Mouse (Mus musculus) stomach, postnatal 0 days (tissue): ENCODE measurements around the gene Olfr1415. TPM values are rescaled to one million over a fixed set of nuclear protein-coding genes. Genes with fewer than 3 reads are reported as not detected.

Source experiments
- ATAC-seq: fragments of 200-750 bp; cut with Nextera tagmentation; 2 replicates; pipeline ENCODE4 v1.8.0; 2017; ENCODE audit not compliant: low FRiP score, low TSS enrichment
- DNase-seq: peaks from one replicate; pipeline ENCODE4 v3.0.0-alpha.2; 2016; ENCODE audit warnings: low spot score
- H3K27ac ChIP-seq: fragments of 300-500 bp; sonication (generic); replicated peaks from 2 replicates; pipeline ENCODE4 v1.5.1; 2014; ENCODE audit warnings: mild to moderate bottlenecking, control low read depth
- H3K27me3 ChIP-seq: fragments of 300-500 bp; sonication (generic); 2 replicates; pipeline ENCODE4 v1.6.1; 2014; ENCODE audit warnings: low read length; ENCODE audit not compliant: control insufficient read depth, insufficient read depth
- H3K36me3 ChIP-seq: fragments of 300-500 bp; sonication (generic); 2 replicates; pipeline ENCODE4 v1.6.1; 2014; ENCODE audit warnings: low read length, mixed read lengths; ENCODE audit not compliant: control insufficient read depth, insufficient read depth
- H3K4me1 ChIP-seq: fragments of 300-500 bp; sonication (generic); replicated peaks from 2 replicates; pipeline ENCODE4 v1.6.1; 2014; ENCODE audit warnings: antibody characterized with exemption; ENCODE audit not compliant: control insufficient read depth, insufficient read depth
- H3K4me2 ChIP-seq: fragments of 300-500 bp; sonication (generic); replicated peaks from 2 replicates; pipeline ENCODE4 v1.6.1; 2014; ENCODE audit warnings: low read depth, mild to moderate bottlenecking, control low read depth, moderate library complexity
- H3K4me3 ChIP-seq: fragments of 300-500 bp; sonication (generic); 2 replicates; pipeline ENCODE4 v1.5.1; 2014; ENCODE audit warnings: low read depth, low read length, control low read depth
- H3K9ac ChIP-seq: fragments of 300-500 bp; sonication (generic); 2 replicates; pipeline ENCODE4 v1.6.1; 2014; ENCODE audit warnings: mild to moderate bottlenecking, low read length, control low read depth, mixed read lengths
- H3K9me3 ChIP-seq: fragments of 300-500 bp; sonication (generic); 2 replicates; pipeline ENCODE4 v1.6.1; 2016; ENCODE audit warnings: low read length; ENCODE audit not compliant: control insufficient read depth
- CTCF ChIP-seq: IDR thresholded peaks from 2 replicates; pipeline ENCODE4 v1.5.1; 2016; ENCODE audit warnings: antibody characterized with exemption, low read depth, mild to moderate bottlenecking, moderate library complexity
- EP300 ChIP-seq: optimal IDR thresholded peaks from 2 replicates; pipeline ENCODE3; 2016; ENCODE audit warnings: antibody characterized with exemption
- WGBS: fragments of 180-500 bp; shearing (Covaris S2); extraction: QIAGEN DNeasy Blood & Tissue Kit; methylation state at CpG from one replicate; pipeline ENCODE4 v1.1.7; 2014; 5-methylcytosine and 5-hydroxymethylcytosine counted together
- polyA plus RNA-seq: library from polyadenylated mRNA; unstranded; fragments of >200 nt; fragmentation: Nextera tagmentation; extraction: Ambion mirVana; gene quantifications from 2 replicates; pipeline ENCODE4 v1.2.1, GENCODE M21; 2015

The Olfr1415 gene
- polyA plus RNA-seq, 1 experiment from 2014 or later: not detected

DNA sequence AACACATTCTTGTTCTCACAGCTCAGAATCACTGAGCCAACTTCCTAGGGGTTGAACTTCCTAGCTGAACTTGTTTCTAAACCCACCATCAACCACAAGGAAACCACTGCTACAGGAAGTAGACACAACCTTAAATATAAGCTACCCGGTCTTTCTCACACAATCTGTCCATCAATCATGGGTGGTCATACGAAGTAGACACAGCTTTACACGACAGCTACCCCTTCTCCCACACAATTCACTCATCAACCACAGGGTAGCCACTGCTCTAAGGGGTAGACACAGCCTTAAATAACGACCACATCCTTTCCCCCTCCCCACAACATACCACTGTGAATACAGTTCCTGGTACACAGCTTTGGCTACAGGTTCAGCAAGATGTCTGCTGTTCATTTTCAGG is 27.0 kb downstream of the Olfr1415 start:
- no peak for DNase-seq
- H3K27ac ChIP-seq: no peak overlapping the region
- no peaks in the 10 kb centered on the region for H3K9me3 ChIP-seq
- H3K36me3 ChIP-seq: peaks cover 28% of the 10 kb centered on the region
- WGBS: 82% methylated on average over 4 of the region's 4 CpGs
- H3K4me3 ChIP-seq: no peak overlapping the region
- no peaks in the 10 kb centered on the region for H3K4me1 ChIP-seq
- no peak for TF ChIP-seq EP300
- no peak for TF ChIP-seq CTCF
- no peak overlapping the region for H3K9ac ChIP-seq
- H3K4me2 ChIP-seq: no peak overlapping the region
- H3K27me3 ChIP-seq: no peaks in the 10 kb centered on the region
- no peak for ATAC-seq

GRCm38 (mm10) chr1:92458416-92458815 is 37.5 kb downstream of the Olfr1415 start:
- Histone ChIP-seq H3K27ac (no peak overlapping the region), H3K4me2 (no peak overlapping the region)
- no peak for ATAC-seq

DNA sequence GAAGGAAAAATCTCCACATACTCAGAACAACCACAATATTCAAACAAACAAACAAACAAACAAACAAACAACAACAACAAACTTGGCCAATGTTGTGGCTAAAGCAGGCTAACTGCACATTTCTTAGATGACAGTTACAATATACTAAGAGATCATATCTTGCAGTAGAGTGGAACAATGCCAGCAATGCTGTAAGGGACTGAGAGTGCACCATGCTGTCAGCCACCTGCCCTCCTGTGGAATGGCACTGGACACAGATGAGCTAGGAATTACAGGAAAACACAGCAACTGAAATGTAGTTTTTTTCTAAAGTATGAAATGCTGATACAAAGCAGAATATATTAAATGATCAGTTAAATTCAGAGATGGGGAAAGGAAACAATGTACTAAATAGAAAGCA is 38.1 kb downstream of the Olfr1415 start:
- TF ChIP-seq CTCF: no peak
- TF ChIP-seq EP300: no peak
- peaks cover 46% of the 10 kb centered on the region for H3K36me3 ChIP-seq

More at GRCm38 (mm10) chr1:92458416-92458815, 37.5 kb downstream of the Olfr1415 start:
- Histone ChIP-seq H3K36me3 (peaks cover 48% of the 10 kb centered on the region), H3K9ac (no peak overlapping the region), H3K4me1 (no peaks in the 10 kb centered on the region), H3K4me3 (no peak overlapping the region), H3K27me3 (no peaks in the 10 kb centered on the region), H3K9me3 (no peaks in the 10 kb centered on the region)
- TF ChIP-seq EP300 (no peak), CTCF (no peak)
- no peak for DNase-seq
- WGBS: 91% methylated on average over 6 of the region's 6 CpGs

DNA sequence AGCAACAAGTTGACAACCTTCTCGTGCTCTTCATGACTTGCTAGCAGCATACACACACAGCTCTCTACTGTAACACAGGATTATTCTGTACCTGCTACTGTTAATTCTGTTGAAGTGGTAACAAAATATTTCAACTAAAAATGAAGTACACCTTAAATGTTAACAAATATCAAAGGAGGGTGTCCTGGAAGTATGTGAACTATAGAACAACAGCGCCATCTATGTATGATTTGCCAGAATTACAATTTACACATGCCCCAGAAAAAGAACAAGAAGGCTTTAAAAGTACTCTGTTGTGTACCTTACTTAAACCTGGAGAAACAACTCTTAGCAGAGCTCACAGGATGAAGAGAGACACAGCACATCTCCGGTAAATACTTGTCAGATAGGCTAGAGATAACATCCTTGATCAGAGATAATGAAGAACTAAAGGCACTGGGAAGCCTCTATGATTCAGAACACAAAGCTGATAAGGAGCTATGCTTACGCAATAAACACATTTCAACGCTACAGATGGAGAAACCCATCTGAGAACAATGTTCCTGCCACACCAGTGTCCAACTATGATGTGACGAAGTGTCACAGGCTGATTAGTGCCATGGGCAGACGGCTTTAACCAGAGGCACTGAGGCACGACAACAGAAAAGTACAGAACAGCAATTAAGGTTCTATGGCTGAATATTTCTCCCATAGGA is 42.0 kb downstream of the Olfr1415 start:
- Histone ChIP-seq H3K4me3 (no peak overlapping the region), H3K36me3 (peaks cover 44% of the 10 kb centered on the region), H3K9me3 (no peaks in the 10 kb centered on the region), H3K9ac (no peak overlapping the region), H3K27me3 (no peaks in the 10 kb centered on the region), H3K4me2 (no peak overlapping the region), H3K4me1 (no peaks in the 10 kb centered on the region), H3K27ac (no peak overlapping the region)
- TF ChIP-seq EP300 (no peak), CTCF (peak; percentile 80)
- 67% methylated on average over 8 of the region's 8 CpGs for WGBS
- DNase-seq: no peak
- ATAC-seq: no peak

More for the DNA sequence above, 38.1 kb downstream of the Olfr1415 start:
- Histone ChIP-seq H3K9ac (no peak overlapping the region), H3K4me3 (no peak overlapping the region), H3K9me3 (no peaks in the 10 kb centered on the region), H3K4me2 (no peak overlapping the region), H3K27me3 (no peaks in the 10 kb centered on the region), H3K4me1 (no peaks in the 10 kb centered on the region), H3K27ac (no peak overlapping the region)
- DNase-seq: no peak
- ATAC-seq: no peak

DNA sequence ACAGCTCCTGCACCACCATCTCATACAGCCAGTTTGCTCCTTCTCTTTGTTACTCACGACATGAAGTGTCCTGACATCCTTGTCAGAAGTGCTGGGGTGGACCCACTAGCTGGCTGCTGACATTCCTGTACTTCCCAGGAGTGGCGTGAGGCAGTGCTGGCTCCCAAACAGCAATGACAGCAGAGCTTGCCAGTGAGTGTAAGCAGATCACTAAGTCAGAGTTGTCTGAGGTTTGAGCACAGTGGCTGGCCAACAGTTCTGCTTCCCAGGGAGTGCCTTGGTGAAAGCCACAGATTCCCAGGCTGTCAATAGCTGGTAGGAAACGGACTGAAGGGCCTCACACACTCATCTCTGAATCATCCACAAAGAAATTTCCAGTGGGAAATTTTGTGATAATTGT is 47.6 kb downstream of the Olfr1415 start:
- H3K4me3 ChIP-seq: no peak overlapping the region
- no peak for DNase-seq
- no peak overlapping the region for H3K9ac ChIP-seq
- H3K27me3 ChIP-seq: no peaks in the 10 kb centered on the region
- no peak overlapping the region for H3K4me2 ChIP-seq
- no peaks in the 10 kb centered on the region for H3K9me3 ChIP-seq
- no peak for TF ChIP-seq EP300
- TF ChIP-seq CTCF: no peak
- peaks cover 42% of the 10 kb centered on the region for H3K36me3 ChIP-seq
- 69% methylated on average over 3 of the region's 3 CpGs for WGBS
- H3K27ac ChIP-seq: no peak overlapping the region
- H3K4me1 ChIP-seq: no peaks in the 10 kb centered on the region
- ATAC-seq: no peak

GRCm38 (mm10) chr1:92441453-92442063 is 54.3 kb downstream of the Olfr1415 start:
- ATAC-seq (no peak), DNase-seq (no peak)
- no peak overlapping the region for H3K9ac ChIP-seq
- 0 out of 2 replicates have a peak, but pooled peaks cover 3% of the 10 kb centered on the region for H3K4me1 ChIP-seq
- 77% methylated on average over 6 of the region's 6 CpGs for WGBS
- H3K27me3 ChIP-seq: no peaks in the 10 kb centered on the region
- H3K27ac ChIP-seq: no peak overlapping the region
- H3K36me3 ChIP-seq: peaks cover 31% of the 10 kb centered on the region; the same call in 1 of the 2 replicates
- no peak overlapping the region for H3K4me2 ChIP-seq
- no peaks in the 10 kb centered on the region for H3K9me3 ChIP-seq
- H3K4me3 ChIP-seq: no peak overlapping the region
- TF ChIP-seq CTCF (no peak), EP300 (no peak)
